Mouse (Mus musculus) mature B cell (primary cell): ENCODE measurements around the gene Rab7.

Source experiments
- in situ Hi-C: fragments of 300-500 bp; cut with MboI; formaldehyde crosslinking; loops from 2 replicates; pipeline ENCODE4 v1.14.3; 2019

Rab7 gene

DNA sequence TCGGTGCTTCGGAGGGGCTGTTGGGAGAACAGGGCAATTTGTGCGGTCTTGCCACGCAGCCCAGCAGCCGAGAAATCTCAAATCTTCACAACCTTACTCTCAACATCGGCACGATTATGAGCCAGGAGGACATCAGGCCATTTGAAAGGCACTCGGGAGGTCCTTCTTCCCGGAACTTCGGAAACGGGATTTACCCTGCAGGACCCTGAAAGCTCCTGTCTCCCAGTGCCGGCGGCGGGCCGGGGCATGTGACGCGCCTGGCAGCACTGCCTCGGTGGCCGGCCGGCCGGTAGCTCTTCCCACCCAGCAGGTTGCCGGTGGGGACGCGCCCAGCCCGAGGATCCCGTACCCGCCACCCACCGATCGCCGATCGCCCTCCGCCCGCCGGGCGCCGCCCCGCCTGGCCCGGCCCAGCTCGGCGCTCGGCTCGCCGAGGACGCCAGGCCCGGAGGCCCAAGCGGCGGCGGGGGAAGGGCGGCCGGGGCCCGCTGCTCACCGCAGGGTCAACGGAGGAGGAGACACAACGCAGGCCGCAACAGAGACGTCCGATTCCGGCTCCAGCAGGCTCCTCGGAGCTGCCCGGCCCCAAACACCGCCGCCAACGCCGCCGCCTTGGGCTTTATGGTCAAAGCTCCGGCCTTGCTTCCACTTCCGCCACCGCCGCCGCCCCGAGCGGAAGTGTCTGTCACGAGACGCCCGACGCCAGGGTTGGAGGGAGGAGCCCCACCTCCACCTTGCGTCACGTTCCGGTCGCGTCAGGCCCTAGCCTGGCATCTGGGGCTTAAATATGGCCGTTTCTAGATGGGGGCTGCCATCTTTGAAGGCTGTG is at the start of gene Rab7:
Gene Rab7, minus strand, starts transcription at position 694 of the 829 bp plus-strand sequence.
- in situ Hi-C loops, result no loop called here

- in situ Hi-C loops, result loop anchor here (25.0 kb wide), 1 partner anchor 177 kb away; the partner anchor contains the start of gene Hmces
Measured at GRCm38 (mm10) chr6:88088971-88089370, 43.9 kb upstream of the Rab7 start.

- in situ Hi-C loops, result loop anchor here (25.0 kb wide), 1 partner anchor 172 kb away; the partner anchor contains the start of gene Hmces
Measured at GRCm38 (mm10) chr6:88084278-88085151, 39.4 kb upstream of the Rab7 start, which contains the start of gene Rpn1. Gene Rpn1, plus strand, starts transcription at chr6:88084482.

DNA sequence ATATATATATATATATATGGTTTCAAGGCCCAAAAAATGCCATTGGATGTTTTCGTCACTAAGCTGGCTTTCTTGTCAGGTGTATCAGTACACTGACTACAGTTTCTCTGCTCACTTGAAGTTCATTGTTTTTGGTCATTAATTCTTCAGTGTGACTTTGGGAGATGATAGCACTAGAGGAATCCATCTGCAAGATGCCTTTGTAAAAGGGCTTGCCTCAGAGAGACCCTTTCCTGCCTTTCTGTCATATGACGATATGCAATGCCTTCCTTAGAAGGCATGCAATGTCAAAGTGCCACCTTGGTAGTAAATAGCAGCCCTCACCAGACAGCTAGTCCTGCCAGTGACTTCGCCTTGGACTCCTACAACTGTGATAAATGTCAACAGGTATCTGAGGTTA is 38.6 kb upstream of the Rab7 start:
- in situ Hi-C loops, result loop anchor here (25.0 kb wide), 1 partner anchor 171 kb away; the partner anchor contains the start of gene Hmces

DNA sequence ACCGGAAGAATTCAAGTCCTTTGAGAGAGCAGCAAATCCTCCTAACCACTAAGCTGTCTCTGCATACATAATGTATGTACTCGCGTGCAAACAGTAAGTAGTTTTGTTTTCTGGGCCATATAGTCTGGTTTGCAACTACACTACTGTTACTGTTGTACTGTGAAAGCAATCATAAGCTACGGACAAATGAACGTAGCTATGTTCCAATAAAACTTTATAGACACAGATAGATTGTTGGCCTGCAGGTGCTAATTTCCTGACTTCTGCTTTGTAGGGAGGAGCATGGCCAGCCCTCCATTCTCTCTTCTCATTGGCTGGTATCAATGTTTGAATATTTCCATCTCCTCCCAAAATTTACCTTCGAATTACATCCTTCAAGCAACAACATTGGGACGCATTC is 38.0 kb upstream of the Rab7 start:
- in situ Hi-C loops, result loop anchor here (25.0 kb wide), 1 partner anchor 171 kb away; the partner anchor contains the start of gene Hmces

- in situ Hi-C loops, result loop anchor here (10.0 to 25.0 kb wide), 2 partner anchors 61 to 164 kb away; partner anchors contain the start of gene Hmces
Measured at GRCm38 (mm10) chr6:88075960-88076517, 31.0 kb upstream of the Rab7 start.

DNA sequence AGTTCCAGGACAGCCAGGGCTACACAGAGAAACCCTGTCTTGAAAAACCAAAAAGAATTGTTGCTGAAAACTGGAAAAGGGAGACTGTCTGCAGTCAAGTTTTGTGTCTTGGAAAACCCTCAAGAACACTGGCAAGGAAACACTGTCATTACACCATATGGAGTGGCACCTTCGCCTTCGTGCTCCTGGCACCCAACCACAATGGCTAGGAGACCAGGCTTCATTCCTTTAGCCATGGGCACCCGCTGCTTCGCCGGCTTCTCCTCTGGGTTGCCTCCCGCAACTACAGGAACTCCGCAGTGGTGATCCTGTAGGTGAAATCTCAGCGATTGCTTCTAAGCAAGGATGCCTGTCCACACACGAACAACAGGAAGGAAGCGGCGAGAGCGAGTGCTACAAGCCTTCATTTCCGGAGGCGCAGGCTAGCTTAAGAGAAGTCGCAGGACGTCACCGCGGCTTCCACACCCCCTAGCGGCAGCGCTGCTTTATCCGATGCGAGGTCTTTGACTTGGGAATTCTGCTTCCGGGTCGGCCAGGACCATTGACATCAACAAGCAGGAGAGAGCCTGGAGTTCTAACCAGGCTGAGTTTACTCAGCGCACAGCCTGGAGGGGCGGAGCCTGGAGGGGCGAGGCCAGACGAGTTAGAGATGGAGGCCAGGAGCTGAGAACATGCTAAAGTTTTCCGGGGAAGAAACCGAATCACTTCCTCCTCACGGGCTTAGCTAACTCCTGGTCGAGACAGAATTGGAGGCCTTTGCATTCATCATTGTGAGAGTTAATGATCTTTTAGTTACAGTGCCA is 29.9 kb upstream of the Rab7 start:
- in situ Hi-C loops, result loop anchor here (10.0 to 25.0 kb wide), 2 partner anchors 60 to 163 kb away; partner anchors contain the start of gene Hmces

DNA sequence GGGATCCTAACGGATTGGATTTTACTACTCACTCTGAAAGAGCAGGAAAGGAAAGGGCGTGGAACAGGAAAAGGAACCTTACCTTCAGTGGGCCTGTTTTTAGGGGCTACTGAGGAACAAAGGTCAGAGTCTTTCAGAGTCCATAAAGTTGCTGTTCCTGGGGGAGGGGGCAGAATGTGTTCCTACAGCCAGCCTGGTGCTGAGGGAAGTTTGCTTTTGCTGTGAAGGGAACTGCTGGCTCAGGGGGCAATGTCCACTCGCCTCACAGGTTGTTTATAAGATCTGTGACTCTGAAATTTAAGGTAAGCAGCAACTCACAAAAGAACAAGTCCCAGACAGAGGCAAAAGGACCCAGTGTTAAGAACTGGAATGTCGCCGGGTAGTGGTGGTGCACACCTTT is 26.1 kb upstream of the Rab7 start:
- in situ Hi-C loops, result loop anchor here (10.0 kb wide), 1 partner anchor 56 kb away; no protein-coding TSS in a partner anchor

- in situ Hi-C loops, result loop anchor here (10.0 kb wide), 1 partner anchor 56 kb away; no protein-coding TSS in a partner anchor
Measured at GRCm38 (mm10) chr6:88070468-88070867, 25.4 kb upstream of the Rab7 start.

- in situ Hi-C loops, result no loop called here
Measured at GRCm38 (mm10) chr6:88068739-88069138, 23.7 kb upstream of the Rab7 start.

DNA sequence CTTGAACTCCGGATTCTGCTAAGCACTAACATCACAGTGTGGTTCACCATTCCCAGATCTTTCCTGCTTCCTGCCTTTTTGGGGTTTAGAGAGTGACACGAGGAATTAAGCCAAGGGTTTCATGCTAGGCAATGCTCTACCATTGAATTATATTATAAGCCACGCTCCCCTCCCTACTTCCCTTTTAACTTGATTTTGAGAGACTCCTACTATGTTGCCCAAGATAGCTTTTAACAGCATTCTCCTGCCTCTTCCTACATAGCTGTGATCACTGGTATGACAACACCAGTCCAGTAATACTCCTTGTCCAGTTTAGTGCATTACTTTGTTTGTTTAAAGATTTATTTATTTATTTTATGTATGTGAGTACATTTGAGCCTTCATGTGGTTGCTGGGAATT is 22.7 kb upstream of the Rab7 start:
- in situ Hi-C loops, result no loop called here

- in situ Hi-C loops, result no loop called here
Measured at GRCm38 (mm10) chr6:88065968-88066367, 20.9 kb upstream of the Rab7 start.

GRCm38 (mm10) chr6:88065116-88065515 is 20.0 kb upstream of the Rab7 start:
- in situ Hi-C loops, result no loop called here

GRCm38 (mm10) chr6:88064072-88064642 is 19.1 kb upstream of the Rab7 start:
- in situ Hi-C loops, result no loop called here

- in situ Hi-C loops, result no loop called here
Measured at GRCm38 (mm10) chr6:88062398-88062797, 17.3 kb upstream of the Rab7 start.

DNA sequence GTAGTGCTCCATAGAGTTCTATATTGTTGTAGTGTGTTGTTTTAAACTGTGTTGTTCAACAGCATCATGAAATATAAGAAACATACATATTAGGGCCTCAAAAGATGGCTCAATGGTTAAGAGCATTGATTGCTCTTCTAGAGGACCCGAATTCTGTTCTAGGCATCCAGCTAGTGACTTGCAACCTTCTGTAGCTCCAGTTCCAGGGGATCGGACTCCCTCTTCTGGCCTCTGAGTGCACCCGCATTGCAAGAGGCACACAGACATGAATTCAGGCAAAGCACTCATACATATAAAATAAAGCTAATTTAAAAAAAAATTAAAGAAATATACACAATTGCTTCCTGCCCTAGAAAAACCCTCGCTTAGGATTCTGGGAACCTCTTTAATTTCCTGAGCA is 16.3 kb upstream of the Rab7 start:
- in situ Hi-C loops, result no loop called here

GRCm38 (mm10) chr6:88060602-88061001 is 15.5 kb upstream of the Rab7 start:
- in situ Hi-C loops, result no loop called here

DNA sequence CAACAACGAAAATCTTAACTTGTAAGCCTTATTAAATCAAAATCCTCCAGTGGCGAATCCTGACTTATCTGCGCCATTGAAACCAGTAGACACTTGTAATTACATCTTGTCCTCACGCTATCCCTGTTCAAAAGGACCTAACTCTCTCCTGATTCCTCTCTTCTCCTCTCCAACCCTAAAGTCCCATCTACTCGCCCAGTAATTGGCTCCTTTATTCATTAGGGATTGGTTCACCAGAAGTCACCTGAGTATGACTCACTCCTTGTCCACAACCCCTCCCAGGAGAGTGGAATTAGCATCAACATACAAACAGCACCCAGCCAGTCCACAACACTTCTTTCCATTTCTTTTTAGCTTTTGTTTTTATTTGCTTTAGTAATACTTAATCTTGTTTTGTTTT is 14.8 kb upstream of the Rab7 start:
- in situ Hi-C loops, result no loop called here

DNA sequence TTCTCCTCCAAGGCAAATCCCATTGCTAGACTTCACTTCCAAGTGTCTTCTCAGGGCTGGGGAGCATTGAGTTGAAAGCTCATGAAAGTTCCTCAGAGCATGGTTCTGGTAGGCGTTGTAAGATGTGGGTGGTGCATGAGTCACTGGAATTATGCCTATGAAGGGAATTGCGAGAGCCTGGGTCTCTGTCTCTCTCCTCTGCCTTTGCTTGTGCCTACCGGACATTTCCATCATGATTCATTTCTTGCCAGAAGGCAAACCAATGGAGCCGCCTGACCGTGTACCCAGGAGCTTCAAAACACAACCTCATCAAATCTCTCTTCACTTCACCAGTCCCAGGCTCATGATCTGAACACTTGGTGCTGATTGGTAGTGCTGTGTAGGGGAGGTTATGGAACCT is 11.8 kb upstream of the Rab7 start:
- in situ Hi-C loops, result no loop called here

GRCm38 (mm10) chr6:88055663-88056062 is 10.6 kb upstream of the Rab7 start:
- in situ Hi-C loops, result no loop called here
